Mouse (Mus musculus) kidney, adult 2 months (tissue): Measurements from ENCODE around the gene Nelfe. TPM values are rescaled to one million over a fixed set of nuclear protein-coding genes. Genes with fewer than 3 reads are reported as not detected.

Experiments
- DNase-seq: peaks from one replicate; pipeline ENCODE4 v3.0.0; 2021
- H3K27ac ChIP-seq: fragments of 200-500 bp; 2 replicates; pipeline ENCODE4 v1.5.1; 2012; ENCODE audit warnings: low read depth, low read length, control low read depth, inconsistent platforms; ENCODE audit not compliant: insufficient read depth
- H3K27me3 ChIP-seq: fragments of 200-500 bp; replicated peaks from 2 replicates; pipeline ENCODE4 v1.6.1; 2012; ENCODE audit warnings: mild to moderate bottlenecking, moderate library complexity, low read length, inconsistent platforms; ENCODE audit not compliant: control insufficient read depth, insufficient read depth
- H3K36me3 ChIP-seq: fragments of 200-500 bp; 2 replicates; pipeline ENCODE4 v1.6.1; 2012; ENCODE audit warnings: mild to moderate bottlenecking, moderate library complexity, low read length, inconsistent platforms; ENCODE audit not compliant: control insufficient read depth, insufficient read depth
- H3K4me1 ChIP-seq: fragments of 200-500 bp; 2 replicates; pipeline ENCODE4 v1.6.1; 2011; ENCODE audit warnings: low read length; ENCODE audit not compliant: control insufficient read depth, insufficient read depth
- H3K4me3 ChIP-seq: fragments of 200-500 bp; 2 replicates; pipeline ENCODE4 v1.5.1; 2011; ENCODE audit warnings: mild to moderate bottlenecking, low read depth, low read length, control low read depth; ENCODE audit not compliant: insufficient read depth
- CTCF ChIP-seq: fragments of 200-500 bp; conservative IDR thresholded peaks from 2 replicates; pipeline ENCODE4 v1.5.1; 2011; ENCODE audit warnings: low read depth, mild to moderate bottlenecking, control low read depth, low read length, moderate library complexity, mixed read lengths; ENCODE audit not compliant: insufficient read depth, insufficient read length
- POLR2A ChIP-seq: fragments of 200-500 bp; IDR thresholded peaks from one replicate; pipeline ENCODE4 v1.6.1; 2011; ENCODE audit warnings: low read depth, low read length, control low read depth
- WGBS: fragments of 180-500 bp; shearing (Covaris S2); methylation state at CpG from one replicate; pipeline ENCODE4 v1.1.7; 2018; 5-methylcytosine and 5-hydroxymethylcytosine counted together
- polyA plus RNA-seq: library from polyadenylated mRNA; depleted of rRNA; stranded (reverse); fragments of >200 nt; gene quantifications from 2 replicates; pipeline ENCODE4 v1.2.3, GENCODE M21; 2012

Gene Nelfe
- polyA plus RNA-seq, 1 experiment = 26.2 TPM

- no peak for TF ChIP-seq CTCF
- no peak for TF ChIP-seq POLR2A
- H3K27me3 ChIP-seq = no peaks in the 10 kb centered on the region
- 65% methylated on average over 9 of the region's 9 CpGs for WGBS
- H3K36me3 ChIP-seq = no peaks in the 10 kb centered on the region
- H3K4me1 ChIP-seq = peaks cover 6% of the 10 kb centered on the region; the same call in 1 of the 2 replicates
- no peak overlapping the region for H3K27ac ChIP-seq
- no peak overlapping the region for H3K4me3 ChIP-seq
- DNase-seq = no peak
Measured at GRCm38 (mm10) chr17:34860514-34860913, 10.3 kb downstream of the Nelfe start.

- H3K36me3 ChIP-seq = no peaks in the 10 kb centered on the region
- H3K27ac ChIP-seq = peak overlapping the region; percentile 93
- TF ChIP-seq POLR2A (no peak), CTCF (no peak)
- H3K4me3 ChIP-seq = peak overlapping the region; percentile 42
- H3K4me1 ChIP-seq = peaks cover 6% of the 10 kb centered on the region; the same call in 1 of the 2 replicates
- DNase-seq = peak; percentile 87
- 39% methylated on average over 13 of the region's 13 CpGs for WGBS
- no peaks in the 10 kb centered on the region for H3K27me3 ChIP-seq
Measured at GRCm38 (mm10) chr17:34861704-34862415, 11.7 kb downstream of the Nelfe start.

DNA sequence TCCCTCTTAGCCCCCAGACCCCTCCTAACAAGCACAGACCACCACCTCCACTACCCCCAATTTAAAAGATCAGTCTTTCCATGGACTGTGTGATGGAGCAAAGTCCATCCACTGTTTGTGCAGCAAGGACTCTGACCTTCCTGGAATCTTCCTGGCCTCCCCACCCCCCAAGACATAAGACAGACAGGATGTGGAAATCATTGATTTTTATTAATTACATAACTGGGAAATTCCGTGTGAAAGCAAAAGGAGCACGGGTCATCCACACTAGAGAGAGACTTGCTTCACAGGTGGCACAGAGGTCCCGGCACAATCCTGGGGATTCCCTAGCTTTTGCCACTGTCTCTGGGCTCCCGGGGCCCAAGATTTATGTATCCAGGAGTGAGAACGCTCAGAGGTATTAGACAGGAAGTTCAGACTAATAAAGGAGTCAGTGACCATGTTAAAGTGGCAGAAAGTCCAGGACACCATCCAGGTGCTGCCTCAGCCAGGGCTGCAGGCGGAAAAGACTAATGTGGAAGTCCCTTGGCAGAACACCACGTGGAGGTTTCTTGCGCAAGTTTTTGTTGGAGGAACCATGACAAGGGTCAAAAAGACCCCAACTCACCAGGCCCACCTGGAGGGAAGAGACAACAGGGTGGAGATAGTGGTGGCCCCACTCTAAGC, 12.4 kb downstream of the Nelfe start, which contains the start of gene Cfb:
Gene Cfb (minus strand): TSS at position 103 of the 666 bp plus-strand sequence.
- TF ChIP-seq POLR2A (no peak), CTCF (no peak)
- 16% methylated on average over 8 of the region's 8 CpGs for WGBS
- H3K4me3 ChIP-seq = peak within 1 kb of the TSS; percentile 42
- H3K4me1 ChIP-seq = peaks cover 6% of the 10 kb centered on the region; the same call in 1 of the 2 replicates
- no peaks in the 10 kb centered on the region for H3K27me3 ChIP-seq
- DNase-seq = peak; percentile 92
- H3K36me3 ChIP-seq = no peaks in the 10 kb centered on the region
- H3K27ac ChIP-seq = peak within 1 kb of the TSS; percentile 93

- H3K4me3 ChIP-seq = no peak overlapping the region
- TF ChIP-seq CTCF (no peak), POLR2A (no peak)
- peaks cover 6% of the 10 kb centered on the region; the same call in 1 of the 2 replicates for H3K4me1 ChIP-seq
- H3K27me3 ChIP-seq = no peaks in the 10 kb centered on the region
- DNase-seq = no peak
- 47% methylated on average over 7 of the region's 7 CpGs for WGBS
- no peak overlapping the region for H3K27ac ChIP-seq
- no peaks in the 10 kb centered on the region for H3K36me3 ChIP-seq
Measured at GRCm38 (mm10) chr17:34865981-34866380, 15.8 kb downstream of the Nelfe start.

DNA sequence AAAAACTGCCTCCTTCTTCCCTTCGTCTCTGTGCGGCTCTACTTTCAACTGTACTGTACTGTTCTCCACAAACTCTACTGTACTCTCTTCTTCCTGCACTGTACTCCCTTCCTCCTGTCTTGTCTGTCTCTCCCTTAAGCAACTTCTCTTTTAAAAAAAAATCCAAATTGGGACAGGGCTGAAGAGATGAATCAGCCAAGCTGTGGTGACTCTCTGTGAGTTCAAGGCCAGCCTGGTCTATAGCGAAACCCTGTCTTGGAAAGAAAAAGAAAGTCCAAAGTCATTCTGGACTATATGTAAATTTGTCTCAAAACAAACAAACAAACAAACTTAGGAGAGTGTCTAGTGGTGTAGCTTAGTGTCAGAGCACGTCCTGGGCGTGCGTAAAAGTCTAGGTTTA, 24.1 kb downstream of the Nelfe start:
- WGBS = 88% methylated on average over 6 of the region's 6 CpGs
- no peaks in the 10 kb centered on the region for H3K27me3 ChIP-seq

DNA sequence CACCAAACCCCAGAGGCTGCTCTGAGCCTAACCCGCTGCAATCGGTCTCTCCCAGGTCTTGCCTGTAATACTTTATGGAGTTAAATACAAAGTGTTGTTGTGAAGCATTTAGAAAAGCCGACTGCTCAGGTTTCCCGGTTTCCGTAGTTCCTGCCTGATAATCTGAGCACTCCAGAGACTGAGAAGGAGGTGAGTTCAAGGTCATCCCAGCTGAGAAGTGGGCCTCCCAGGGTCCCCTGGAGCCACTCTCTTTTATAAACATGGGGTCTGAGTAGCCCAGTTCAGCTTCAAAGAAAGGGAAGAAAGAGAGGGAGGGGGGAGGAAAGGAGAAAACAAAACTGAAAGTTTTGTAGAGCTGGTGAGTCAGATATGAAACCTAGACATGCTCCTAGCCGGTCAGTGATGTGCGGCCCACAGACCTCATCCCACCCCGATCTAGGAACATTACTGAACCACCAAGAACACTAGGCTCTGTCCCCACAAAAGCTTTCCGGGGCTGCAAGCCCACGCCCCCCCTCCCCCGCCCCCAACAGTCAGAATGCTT, 29.2 kb downstream of the Nelfe start, which contains the start of gene Zbtb12:
Gene Zbtb12 (plus strand): TSS at position 148 of the 544 bp plus-strand sequence.
- 55% methylated on average over 11 of the region's 11 CpGs for WGBS

More for the DNA sequence above, 24.1 kb downstream of the Nelfe start:
- H3K36me3 ChIP-seq = no peaks in the 10 kb centered on the region
- H3K27ac ChIP-seq = no peak overlapping the region
- H3K4me3 ChIP-seq = no peak overlapping the region
- no peaks in the 10 kb centered on the region for H3K4me1 ChIP-seq
- no peak for DNase-seq
- TF ChIP-seq CTCF (no peak), POLR2A (no peak)

DNA sequence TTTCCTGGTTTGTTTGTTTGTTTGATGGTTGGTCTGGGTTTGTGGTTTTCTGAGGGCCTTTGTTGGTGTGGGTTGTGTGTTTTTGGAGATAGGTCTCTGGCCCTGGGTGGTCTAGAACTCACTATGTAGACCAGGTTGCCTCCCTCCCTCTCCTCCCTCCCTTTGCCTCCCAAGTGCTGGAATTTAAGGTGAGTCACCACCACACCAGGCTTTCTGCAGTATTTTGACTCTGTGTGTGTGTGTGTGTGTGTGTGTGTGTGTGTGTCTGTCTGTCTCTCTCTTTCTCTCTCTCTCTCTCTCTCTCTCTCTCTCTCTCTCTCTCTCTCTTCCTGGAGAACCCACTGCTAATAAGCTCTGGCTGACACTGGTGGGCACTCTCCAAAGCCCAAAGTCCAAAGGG, 31.0 kb downstream of the Nelfe start:
- Histone ChIP-seq H3K27ac (no peak overlapping the region), H3K27me3 (no peaks in the 10 kb centered on the region), H3K36me3 (no peaks in the 10 kb centered on the region), H3K4me3 (peak overlapping the region; percentile 36; the same call in 1 of the 2 replicates), H3K4me1 (no peaks in the 10 kb centered on the region)
- TF ChIP-seq POLR2A (no peak), CTCF (no peak)
- no peak for DNase-seq

More for the DNA sequence above, 29.2 kb downstream of the Nelfe start, which contains the start of gene Zbtb12:
- TF ChIP-seq POLR2A (no peak), CTCF (no peak)
- no peaks in the 10 kb centered on the region for H3K36me3 ChIP-seq
- no peaks in the 10 kb centered on the region for H3K27me3 ChIP-seq
- H3K4me1 ChIP-seq = no peaks in the 10 kb centered on the region
- no peak within 1 kb of the TSS for H3K27ac ChIP-seq
- no peak for DNase-seq
- no peak within 1 kb of the TSS for H3K4me3 ChIP-seq
